Mouse (Mus musculus): ENCODE measurements around the gene Unc119.

Gene Unc119

DNA sequence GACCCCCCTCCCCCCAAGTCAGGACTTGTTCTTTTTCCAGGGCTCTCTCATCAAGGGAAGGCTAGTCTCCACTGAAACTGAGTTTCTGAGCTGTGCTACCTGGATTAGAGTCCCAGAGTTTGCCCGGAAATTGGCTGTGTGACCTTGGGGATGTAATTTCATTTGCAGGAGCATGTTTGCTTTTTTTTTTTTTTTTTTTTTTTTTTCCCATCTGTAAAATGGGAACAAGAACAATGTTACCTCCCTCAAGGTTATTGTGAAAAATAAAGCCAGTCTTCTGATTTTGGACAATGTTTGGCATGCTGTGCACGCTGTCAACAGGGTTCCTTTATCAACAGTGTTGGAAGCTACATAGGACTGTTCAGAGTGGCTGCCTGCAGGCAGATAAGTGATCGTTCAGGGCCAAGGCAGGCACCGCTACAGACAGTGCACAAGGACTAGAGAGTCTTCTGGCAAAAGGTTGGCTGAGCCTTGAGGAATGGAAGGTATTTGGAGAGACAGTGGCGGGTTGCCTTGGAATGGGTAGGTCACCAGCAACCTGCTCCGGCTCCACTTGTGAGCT lies 1.1 kb downstream of the Unc119 start:
- DNase-seq (ENCODE audit: low read depth, low spot score): no peak

DNA sequence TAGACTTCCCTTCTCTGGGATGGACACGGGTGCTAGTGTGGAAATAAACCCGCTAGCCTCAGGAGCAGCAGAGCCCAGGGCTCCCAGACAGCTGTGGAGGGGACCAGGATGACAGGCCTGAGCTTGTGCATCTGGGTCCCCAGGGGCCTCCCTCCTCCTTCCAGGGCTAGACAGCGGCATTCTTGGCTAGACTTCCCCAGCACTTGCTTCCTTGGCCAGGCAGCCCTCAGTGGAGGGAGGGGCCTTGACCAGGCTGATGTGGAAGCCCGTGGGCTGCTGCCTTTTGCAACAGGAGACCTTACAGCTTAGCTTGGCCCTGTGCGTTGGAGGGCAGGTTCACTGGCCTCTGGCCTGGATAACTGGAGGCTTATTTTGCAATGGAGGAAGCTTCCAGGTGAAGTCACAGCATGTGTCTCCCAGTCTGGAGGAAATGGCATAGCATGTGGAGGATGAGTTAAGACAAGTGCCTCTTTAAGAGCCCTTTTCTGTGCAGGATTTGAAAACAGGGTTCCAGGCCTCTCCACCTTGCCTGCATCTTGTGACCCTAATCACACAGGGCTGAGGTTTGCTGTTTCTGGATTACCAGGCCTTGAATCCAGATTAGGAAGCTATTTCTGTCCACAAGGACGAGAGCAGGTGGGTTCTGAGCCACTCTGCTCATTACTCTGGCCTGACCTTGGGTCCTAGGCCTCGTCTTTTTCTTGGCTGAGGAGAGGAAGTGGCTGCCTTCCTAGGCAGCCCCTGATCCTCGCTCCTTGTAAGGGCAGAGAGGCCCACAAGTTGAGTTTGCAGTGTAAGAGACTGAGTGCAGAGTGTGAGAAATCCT lies 1.8 kb downstream of the Unc119 start:
- DNase-seq (ENCODE audit: low read depth, low spot score): peak; percentile 72

DNA sequence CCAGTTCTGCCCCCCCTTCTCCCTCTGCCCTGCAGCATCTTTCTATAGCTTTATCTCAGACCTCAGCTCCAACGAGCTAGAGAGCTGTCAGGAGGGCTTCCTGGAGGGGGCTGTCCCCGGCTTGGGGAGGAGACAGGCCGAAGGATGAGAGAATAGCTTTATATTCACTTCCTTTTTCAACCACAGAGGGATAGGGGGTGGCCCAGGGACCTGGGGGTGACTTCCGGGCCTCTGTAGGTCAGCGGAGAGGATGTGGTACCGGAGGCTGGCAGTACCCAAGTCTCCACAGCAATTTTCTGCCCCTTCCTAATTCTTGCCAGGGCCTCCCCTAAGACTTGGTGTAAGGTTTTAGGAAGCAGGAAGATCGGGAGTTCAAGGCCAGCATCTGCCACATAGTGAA lies 2.5 kb downstream of the Unc119 start:
- DNase-seq (ENCODE audit: low read depth, low spot score): no peak

DNA sequence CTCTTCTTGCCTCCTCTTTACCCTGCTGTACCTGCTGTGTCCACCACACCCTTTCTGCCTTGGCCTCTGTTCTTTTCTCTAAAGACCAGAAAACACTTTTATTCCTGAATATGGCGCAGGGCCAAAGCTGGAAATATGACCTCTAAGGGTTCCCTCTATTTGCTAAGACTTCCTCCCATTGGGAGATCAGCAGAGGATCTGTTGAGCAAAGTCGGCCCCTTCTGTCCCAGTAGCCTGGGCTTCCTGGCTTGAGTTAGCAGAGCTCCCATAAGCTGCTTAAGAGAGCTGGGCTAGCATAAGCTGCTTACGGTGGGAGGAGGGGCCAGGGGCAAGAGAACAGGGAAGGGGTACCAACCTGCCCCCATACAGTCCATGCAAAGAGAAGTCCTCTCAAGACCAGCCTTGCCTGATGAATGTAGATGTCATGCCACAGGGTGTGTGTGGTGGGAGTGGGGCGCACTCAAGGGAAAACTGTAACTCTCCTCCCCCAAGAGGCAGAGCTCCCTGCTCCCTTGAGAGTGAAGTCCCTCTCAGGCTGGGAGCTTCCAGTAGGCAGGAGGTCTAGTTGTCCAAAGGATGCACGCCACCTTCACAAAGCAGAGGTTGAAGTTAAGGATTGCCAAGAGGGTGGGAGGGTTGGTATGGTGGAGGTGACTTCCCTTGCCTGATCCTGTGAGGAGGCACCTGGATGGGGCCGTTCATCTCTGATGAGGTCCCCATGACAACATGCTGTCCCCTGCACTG lies 3.2 kb downstream of the Unc119 start:
- DNase-seq (ENCODE audit: low read depth, low spot score): no peak

DNA sequence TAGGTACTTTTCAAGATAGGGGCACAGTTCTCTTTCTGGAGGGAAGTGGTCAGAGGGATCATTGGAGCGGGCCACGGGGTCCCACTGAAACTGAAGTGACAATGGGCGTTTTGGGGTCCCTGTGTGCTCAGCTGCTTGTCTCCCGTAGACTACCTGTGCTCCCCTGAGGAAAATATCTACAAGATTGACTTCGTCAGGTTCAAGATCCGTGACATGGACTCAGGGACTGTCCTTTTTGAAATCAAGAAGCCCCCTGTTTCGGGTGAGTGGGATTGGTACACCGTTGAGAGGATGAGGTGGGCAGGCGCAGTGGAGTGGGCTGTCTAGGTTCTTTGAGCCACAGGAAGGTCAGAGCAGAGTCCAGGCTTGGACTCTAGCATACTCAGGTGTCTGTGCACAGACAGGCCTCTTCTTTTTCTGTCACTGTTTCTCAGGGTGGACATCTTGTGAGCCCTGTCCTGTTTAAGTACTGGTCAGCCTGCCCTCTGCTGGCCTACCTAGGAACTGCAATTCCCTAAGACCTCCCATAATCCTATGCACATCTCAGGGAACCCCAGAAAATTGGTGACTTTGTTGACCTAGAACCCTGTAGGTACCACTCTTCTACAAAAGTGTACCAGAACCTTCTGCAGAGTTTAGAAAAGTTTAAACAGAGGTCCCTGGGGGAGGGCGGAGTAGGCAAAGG lies 3.9 kb downstream of the Unc119 start:
- DNase-seq (ENCODE audit: low read depth, low spot score): peak; percentile 77

DNA sequence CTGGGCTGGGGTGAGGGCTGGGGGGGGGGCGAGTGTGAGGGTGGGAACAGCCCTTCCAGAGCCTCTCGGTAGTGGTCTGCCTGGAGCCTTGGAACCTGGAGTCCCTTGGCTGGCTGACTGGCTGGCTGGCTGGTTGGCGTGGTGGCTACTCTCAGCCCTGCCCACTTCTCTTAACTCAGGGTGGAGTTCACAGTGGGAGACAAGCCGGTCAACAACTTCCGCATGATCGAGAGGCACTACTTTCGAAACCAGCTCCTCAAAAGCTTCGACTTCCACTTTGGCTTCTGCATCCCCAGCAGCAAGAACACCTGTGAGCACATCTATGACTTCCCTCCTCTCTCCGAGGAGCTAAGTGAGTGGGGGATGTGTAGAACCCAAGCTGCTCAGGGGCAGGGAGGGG lies 4.6 kb downstream of the Unc119 start:
- no peak for DNase-seq (ENCODE audit: low read depth, low spot score)

DNA sequence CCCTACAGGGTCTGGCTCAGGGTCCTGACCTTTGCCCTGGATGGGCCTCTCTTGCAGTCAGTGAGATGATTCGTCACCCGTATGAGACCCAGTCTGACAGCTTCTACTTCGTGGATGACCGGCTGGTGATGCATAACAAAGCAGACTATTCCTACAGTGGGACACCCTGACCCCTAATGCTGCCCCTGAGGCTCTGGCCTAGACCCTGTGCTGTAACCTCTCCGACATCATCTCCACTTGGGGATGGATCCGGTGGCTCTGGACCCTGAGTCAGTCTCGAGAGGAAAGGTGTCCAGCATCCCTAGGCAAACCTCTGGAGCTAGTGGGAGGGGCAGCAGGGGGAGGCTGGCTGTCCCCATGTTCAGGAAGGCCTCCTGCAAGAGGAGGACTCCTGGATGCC lies 5.2 kb downstream of the Unc119 start:
- DNase-seq (ENCODE audit: low read depth, low spot score): no peak

DNA sequence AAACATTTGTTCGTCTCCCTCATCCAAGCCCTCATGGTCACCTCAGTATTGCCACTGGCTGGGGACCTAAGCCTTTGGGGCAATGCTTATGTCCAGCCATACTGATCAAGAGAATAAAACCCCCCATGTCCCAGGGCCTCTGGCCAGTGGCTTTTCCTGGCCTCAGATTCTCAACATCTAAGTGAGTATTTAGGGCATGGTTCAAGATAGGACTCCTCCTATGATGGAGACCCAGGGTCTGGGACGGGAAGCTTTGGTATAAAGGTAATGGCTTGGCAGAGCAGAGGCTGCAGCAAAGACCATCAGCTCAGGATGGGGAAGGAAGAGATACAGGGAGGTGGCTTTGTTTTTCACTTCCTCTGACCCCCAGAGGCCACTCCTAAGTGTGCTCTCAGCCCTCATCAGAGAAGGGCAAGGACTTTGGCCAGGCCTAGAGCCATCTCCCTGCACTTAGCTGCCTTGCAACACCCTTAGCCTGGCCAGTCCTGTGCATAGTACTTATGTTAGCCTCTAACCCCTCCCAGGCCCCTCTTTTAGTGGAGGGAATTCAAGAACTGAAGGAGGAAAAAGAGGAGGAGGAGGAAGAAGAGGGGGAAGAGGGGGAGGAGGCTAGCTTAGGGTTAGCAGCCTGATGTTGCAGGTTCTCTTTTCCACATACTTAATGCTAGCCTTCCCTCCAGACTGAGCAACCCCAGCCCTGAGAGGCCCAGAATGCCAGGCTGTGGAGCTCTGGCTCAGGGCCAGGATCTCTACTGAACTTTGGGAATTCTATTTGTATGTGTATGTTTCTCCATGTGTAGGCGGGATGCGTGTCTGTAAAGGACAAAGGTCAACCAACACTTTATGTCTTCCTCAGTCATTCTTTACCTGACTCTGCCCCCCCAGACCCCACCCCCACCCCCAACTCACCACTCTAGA lies 6.4 kb downstream of the Unc119 start:
- no peak for DNase-seq (ENCODE audit: low read depth, low spot score)

DNA sequence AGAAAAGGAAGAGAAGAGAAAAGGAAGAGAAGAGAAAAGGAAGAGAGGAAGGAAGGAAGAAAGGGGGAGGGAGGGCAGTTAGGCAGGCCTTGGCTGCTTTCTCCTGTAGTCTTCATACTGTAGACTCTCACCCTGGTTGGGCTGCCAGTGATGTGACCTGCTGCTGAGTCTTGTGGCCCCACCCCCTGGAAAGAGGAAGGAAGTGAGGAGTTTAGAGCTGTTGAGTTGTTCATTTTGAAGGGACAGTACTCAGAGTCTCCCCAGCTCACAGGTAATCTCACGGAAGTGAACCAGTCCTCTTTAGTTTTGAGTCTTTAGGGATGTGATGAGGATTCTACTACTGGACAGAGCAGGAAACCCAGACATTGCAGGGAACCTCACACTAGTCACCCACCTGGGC lies 9.8 kb downstream of the Unc119 start:
- DNase-seq (ENCODE audit: low read depth, low spot score): no peak

DNA sequence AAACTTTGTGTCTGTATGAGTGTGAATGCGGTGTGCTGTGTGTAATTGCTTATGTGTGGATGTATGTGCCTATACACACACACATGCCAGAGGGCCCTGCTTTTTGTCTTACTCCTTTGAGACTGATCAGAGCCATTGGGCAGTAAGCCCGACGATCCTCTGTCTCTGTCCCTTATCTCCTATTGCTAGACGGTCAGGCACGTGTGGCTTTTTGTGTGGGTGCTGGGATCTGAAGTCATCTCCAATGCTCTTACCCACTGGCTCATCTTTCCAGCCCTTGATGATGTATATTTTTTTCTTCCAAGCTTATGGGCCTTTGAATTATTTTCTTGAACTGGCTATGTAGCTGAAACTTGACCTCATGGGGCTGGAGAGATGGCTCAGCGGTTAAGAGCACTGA lies 11.6 kb downstream of the Unc119 start:
- no peak for DNase-seq (ENCODE audit: low read depth, low spot score)

DNA sequence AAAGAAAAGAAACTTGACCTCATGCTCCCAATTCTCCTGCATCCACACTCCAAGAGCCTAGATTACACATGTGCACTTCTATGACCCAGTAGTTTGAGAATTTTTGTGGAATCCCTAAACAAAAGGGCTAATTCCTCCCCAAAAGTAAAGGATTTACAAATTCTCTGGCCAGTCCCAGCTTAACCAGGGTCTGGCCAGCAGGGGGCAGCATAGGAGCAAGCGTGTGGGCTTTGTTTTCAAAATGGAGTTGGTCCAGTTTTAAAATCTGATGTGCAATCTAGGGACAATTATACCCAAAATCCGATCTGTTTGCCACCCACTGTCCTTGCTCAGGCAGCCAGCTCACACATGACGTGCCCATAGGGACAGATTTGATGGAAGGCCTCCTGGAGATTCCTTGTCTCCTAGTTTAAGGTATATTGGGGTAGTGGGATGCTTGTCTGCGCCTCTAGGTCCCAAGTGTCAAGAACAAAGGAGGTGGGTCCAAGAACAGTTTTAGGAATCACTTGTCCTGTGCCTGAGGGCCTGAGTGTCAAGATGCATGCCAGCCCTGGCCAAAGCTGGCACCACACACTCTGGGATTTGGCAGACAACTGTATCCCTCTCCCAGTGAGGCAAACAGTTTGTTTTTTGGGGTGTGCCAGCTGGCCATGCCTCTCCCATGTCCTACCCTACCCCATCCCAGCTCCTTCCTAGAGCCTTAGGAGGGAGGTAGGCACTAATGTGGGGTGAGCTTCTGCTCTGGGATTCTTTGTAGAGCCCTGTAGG lies 12.4 kb downstream of the Unc119 start:
- DNase-seq (ENCODE audit: low read depth, low spot score): no peak

DNA sequence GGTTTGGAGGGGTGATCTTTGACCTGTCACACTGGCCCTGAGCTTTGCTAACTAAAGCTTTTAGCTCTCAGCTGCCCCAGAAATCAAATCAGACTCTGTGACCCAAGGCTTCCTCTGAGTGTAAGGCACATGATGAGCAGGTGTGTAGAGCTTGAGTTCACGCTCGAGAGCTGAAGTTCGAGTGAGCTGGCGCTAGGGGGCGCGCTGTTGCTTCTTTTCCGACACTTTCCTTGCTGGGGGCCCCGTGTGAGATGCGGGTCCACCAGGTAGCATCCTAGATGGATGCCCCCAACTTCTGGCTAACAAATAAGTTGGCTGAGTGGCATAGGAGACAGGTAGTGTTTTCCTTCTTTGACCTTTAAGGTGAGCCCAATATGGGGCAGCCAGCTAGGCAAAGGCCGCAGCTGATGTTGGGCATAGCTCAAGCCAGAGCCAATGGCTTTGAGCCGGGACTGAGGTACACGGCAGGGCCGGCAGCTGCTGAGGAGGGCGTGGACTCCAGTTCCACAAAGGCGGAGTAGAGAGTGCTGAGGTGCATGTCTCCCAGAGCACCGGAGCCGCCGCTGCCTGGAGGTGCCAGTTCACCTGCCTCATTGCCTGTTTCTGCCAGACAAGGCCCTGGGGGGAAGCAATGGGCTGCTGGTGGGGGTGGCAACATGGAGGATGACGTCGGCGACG lies 15.2 kb downstream of the Unc119 start:
- DNase-seq (ENCODE audit: low read depth, low spot score): no peak

DNA sequence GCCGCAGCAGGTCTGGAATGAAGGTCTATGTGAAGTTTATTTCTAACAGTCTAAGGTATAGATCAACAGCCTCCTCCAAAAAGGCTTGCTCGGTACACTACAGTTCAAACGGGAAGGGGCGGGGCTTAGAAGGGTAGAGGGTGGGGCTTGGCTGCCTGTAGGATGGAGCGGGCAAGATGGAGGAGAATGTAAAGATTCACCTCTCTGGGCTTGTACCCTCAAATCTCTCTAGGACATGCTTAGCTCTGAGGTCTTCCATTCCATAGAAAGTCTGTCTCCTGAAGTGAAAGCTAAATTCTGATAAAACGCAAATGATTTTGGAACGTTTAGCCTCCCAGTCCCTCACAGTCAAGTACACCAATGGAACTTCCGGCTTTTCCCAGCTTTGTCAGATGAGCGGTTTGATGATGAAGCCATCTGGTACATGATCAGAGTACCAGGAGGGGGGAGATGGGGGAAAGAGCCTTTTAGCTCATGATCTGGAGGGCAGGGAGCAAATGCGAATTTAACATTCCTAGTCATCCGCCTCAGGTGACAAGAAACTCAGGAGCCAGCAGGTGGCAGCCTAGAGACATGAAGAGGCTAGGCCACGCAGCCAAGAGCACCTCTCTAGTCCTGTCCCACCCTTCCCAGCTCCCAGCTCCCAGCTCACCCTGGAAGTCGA lies 17.0 kb downstream of the Unc119 start:
- no peak for DNase-seq (ENCODE audit: low read depth, low spot score)

DNA sequence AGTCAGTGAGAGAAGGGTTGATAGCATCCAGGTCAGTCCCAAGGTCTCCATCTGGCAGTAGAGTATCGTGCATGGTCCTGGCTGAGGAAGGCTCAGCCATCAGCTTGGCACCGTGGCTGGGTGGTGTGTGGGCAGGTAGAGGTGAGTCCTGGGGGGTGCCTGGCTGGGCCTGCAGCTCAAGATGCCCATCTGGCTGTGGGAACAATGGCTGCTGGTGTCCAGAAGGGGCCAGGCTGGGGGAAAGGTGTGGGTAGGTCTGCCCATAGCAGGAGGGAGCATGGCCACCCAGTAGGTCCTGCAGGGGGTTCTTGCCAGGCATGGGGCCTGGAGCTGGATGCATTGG lies 17.5 kb downstream of the Unc119 start:
- no peak for DNase-seq (ENCODE audit: low read depth, low spot score)

DNA sequence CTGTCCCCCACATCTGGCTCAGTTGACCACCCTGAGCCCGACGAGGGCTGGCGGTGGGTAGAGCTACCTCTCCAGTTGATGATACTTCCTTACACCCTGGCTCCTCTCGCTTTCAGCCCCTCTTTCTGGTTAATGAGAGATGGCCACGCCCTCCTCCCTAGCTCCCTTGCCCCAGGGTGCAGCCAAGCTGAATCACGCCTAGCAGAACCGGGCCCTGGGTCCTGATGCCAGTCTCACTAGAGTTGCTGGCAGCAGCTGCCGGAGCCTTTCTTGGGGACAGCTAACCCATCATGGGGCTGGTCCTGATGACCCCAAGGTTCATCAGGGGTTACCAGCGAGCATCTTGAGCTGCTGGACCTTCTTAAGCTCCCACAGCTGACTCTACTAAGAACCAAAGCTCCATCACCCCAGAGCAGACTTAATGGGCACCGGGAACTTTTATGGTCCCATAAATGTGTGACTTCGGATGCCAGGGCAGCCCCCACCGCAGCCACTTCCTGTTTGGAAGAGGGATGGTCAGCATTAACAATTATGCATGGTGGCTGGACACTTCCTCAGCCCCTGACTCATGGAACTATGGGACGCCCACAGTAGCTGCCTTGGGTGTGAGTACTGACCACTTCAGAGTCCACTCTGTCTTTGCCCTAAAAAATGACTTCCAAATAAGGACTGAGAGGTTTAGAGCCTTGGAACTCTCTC lies 20.2 kb downstream of the Unc119 start:
- no peak for DNase-seq (ENCODE audit: low read depth, low spot score)

DNA sequence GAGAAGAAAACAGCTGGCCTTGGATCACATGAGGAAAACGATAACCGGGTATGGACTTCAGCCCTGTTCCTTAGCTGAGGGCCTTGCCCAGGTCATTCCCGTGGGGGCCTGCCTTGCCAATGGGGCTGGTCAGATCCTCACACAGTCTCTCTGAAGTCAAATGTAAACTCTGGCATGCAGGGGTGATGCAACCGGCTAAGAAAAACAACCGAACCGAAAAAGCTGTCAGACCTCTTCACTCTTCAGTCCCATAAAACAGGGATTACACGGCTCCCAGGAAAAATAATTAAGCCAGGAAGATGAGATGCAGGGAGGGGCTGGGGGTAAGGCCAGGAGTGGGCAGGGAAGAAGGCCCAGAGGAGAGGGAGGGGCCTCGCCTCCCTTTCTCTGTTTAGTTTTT lies 20.8 kb downstream of the Unc119 start:
- no peak for DNase-seq (ENCODE audit: low read depth, low spot score)

DNA sequence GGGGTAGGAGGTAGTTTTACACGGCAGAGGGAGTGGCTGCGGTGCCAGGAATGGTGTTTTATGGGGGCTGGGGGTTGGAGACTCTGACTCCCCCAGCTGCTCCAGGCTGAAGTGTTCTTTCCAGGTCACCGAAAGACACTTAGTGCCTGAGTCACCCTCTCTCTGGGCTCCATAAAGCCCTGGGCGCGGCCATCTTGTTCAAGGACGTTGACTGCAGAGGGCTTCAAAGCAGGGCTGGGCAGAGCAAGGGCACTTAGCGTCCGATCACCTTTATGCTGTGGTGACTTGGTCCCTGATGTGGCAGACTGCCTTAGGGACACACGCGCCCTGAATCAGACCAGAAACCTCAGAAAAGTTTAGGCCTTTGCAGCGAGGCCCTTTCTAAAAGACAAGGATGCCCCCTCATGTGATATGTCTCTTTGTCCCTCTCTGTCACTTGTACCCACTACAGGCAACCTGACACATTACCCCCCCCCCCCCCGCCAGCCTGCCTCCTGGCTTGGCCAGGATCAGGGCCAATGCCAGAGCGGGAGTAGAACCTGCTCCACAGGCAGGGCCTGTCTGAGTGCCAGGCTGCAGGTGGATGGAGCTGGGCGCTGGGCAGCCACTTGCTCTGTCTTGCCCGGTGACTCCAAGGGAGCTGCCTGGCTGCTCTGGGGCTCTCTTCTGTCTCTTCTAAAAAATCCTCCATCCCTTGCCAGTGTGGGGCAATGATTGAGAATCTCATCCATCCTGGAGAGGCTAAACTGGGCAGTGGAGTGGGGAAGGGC lies 24.4 kb downstream of the Unc119 start:
- no peak for DNase-seq (ENCODE audit: low read depth, low spot score)

DNA sequence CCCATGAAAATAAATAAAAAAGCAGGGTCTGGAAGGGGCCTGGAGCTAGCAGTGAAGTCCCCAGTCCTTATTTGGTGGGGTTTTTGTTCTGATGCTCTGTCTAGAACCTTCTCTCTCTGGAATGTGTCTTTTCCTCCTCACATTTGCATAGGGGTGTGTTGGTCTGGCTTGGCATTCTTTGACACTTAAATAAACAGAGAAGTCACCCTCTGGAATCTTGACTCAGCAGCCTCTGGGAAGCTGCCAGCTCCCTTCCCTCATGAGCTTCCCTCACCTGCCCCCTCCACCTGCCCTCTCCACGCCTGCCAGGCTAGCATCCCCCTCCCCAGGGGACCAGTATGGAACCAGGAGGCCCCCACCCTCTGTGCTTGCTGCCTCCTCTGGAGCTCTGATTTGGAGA lies 27.1 kb downstream of the Unc119 start:
- no peak for DNase-seq (ENCODE audit: low read depth, low spot score)

Measured in skeletal muscle tissue, adult 2 months (tissue).